Mouse (Mus musculus): Measurements from ENCODE around the gene Bsx.

DNA sequence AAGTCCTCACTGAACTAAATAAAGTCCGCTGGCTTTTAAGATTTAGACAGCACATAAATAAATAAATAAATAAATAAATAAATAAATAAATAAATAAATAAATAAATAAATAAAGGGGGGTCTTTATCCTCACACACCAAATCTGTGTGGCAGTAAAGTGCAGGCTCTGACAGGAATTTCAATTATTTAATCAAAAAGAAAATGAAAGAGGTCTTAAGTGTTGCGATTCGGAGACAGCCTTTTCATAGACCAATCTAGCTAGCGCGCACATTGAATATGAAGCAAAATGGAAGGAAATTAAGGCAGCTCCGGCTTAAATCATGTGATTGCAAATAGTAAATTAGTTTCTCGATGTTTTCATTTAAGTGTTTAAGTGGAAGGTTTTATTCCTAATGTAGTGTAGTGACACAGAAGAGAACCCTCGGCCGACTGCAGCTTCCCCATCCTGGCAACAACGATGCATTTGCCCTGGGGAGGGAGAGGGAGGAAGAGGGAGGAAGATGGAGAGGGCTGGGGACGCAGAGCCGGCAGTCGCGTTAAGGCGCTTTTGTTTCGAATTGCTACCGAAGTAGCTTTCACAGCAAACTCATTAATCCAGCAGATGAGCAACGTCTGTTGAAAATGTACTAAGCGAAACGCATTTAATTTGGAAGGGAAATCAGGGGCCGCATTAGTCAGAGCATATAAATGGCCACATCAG is 15.3 kb upstream of the Bsx start:
- no peak for TF ChIP-seq CTCF (IDR thresholded peaks at IDR 0.05 in 2 of 3, conservative IDR thresholded peaks at IDR 0.05 in 1 of 3; ENCODE audit: control insufficient read depth in 1 of 3, insufficient read depth in 1 of 3, low read depth in 2 of 3, low read length in 3 of 3, poor library complexity in 1 of 3, severe bottlenecking in 1 of 3)
- TF ChIP-seq POLR2A (IDR thresholded peaks at IDR 0.05; ENCODE audit: control insufficient read depth in 1 of 2, insufficient read depth in 1 of 2, low read depth in 1 of 2, low read length in 2 of 2, poor library complexity in 1 of 2): no peak
- no peak for TF ChIP-seq USF1 (IDR thresholded peaks at IDR 0.05; ENCODE audit: low read depth, low read length)
- no peak for TF ChIP-seq KAT2A (conservative IDR thresholded peaks at IDR 0.05; ENCODE audit: low read depth, low read length)
- TF ChIP-seq RCOR1 (IDR thresholded peaks at IDR 0.05; ENCODE audit: low read depth, low read length): no peak
- no peak for TF ChIP-seq HCFC1 (IDR thresholded peaks at IDR 0.05; ENCODE audit: low read depth, low read length)
- TF ChIP-seq TBP (IDR thresholded peaks at IDR 0.05; ENCODE audit: low read depth, low read length): no peak
- no peak for TF ChIP-seq MAX (IDR thresholded peaks at IDR 0.05; ENCODE audit: low read length)
- TF ChIP-seq MEF2A (IDR thresholded peaks at IDR 0.05; ENCODE audit: extremely low read depth, insufficient replicate concordance, low read depth, low read length, poor library complexity, severe bottlenecking): no peak
- no peak for TF ChIP-seq POLR2AphosphoS5 (IDR thresholded peaks at IDR 0.05; ENCODE audit: borderline replicate concordance, low read depth, low read length)
- TF ChIP-seq ZNF384 (IDR thresholded peaks at IDR 0.05; ENCODE audit: low read depth, low read length): no peak
- no peak for TF ChIP-seq RAD21 (IDR thresholded peaks at IDR 0.05; ENCODE audit: low read depth, low read length)
